Mouse (Mus musculus): Measurements from ENCODE around the gene Kifc5b. TPM values are rescaled to one million over a fixed set of nuclear protein-coding genes. Genes with fewer than 3 reads are reported as not detected.
A peak's percentile ranks its signal among the peaks of the same experiment; 100 is the strongest.
"Not testable (repeated sequence)": the region's sequence is repeated elsewhere in the genome, so short reads cannot be mapped to it uniquely, and the experiment has no call there.

Gene Kifc5b
- polyA plus RNA-seq, 1 experiment from 2014 or later, result 4.7 TPM

- Histone ChIP-seq H3K4me3 (no peak overlapping the region), H3K36me3 (peaks cover 70% of the 10 kb centered on the region), H3K27me3 (no peaks in the 10 kb centered on the region), H3K4me2 (no peak overlapping the region), H3K9me3 (no peaks in the 10 kb centered on the region), H3K4me1 (peaks cover 20% of the 10 kb centered on the region), H3K27ac (no peak overlapping the region), H3K9ac (no peak overlapping the region)
- WGBS, result 88% methylated on average over 11 of the region's 11 CpGs
- no peak for ATAC-seq (ENCODE audit: insufficient number of reproducible peaks, low FRiP score, low TSS enrichment, low read depth)
Measured at GRCm38 (mm10) chr17:26966993-26967392, 50.1 kb downstream of the Kifc5b start.

- no peaks in the 10 kb centered on the region for H3K9me3 ChIP-seq
- 93% methylated on average over 6 of the region's 6 CpGs for WGBS
- no peak for ATAC-seq (ENCODE audit: insufficient number of reproducible peaks, low FRiP score, low TSS enrichment, low read depth)
Measured at GRCm38 (mm10) chr17:26967477-26967876, 50.6 kb downstream of the Kifc5b start.

GRCm38 (mm10) chr17:26968200-26968611, 51.3 kb downstream of the Kifc5b start:
- H3K4me1 ChIP-seq, result peaks cover 25% of the 10 kb centered on the region
- ATAC-seq (ENCODE audit: insufficient number of reproducible peaks, low FRiP score, low TSS enrichment, low read depth), result no peak
- peaks cover 58% of the 10 kb centered on the region for H3K36me3 ChIP-seq
- no peak overlapping the region for H3K4me2 ChIP-seq
- H3K27ac ChIP-seq, result peak overlapping the region; percentile 11; the same call in 1 of the 2 replicates
- no peak overlapping the region for H3K4me3 ChIP-seq
- no peak overlapping the region for H3K9ac ChIP-seq
- 85% methylated on average over 6 of the region's 6 CpGs for WGBS
- no peaks in the 10 kb centered on the region for H3K27me3 ChIP-seq
- no peaks in the 10 kb centered on the region for H3K9me3 ChIP-seq

More at GRCm38 (mm10) chr17:26967477-26967876, 50.6 kb downstream of the Kifc5b start:
- Histone ChIP-seq H3K27me3 (no peaks in the 10 kb centered on the region), H3K9ac (no peak overlapping the region), H3K4me2 (no peak overlapping the region), H3K27ac (no peak overlapping the region), H3K4me1 (peaks cover 25% of the 10 kb centered on the region), H3K4me3 (no peak overlapping the region), H3K36me3 (peaks cover 65% of the 10 kb centered on the region)

- no peak for ATAC-seq (ENCODE audit: insufficient number of reproducible peaks, low FRiP score, low TSS enrichment, low read depth)
- Histone ChIP-seq H3K27me3 (no peaks in the 10 kb centered on the region), H3K27ac (no peak overlapping the region), H3K9me3 (no peaks in the 10 kb centered on the region), H3K4me1 (peaks cover 34% of the 10 kb centered on the region), H3K36me3 (peaks cover 50% of the 10 kb centered on the region), H3K4me2 (no peak overlapping the region), H3K9ac (no peak overlapping the region), H3K4me3 (no peak overlapping the region)
- 82% methylated on average over 6 of the region's 6 CpGs for whole genome bisulfite sequencing
Measured at GRCm38 (mm10) chr17:26969257-26969656, 52.4 kb downstream of the Kifc5b start.

DNA sequence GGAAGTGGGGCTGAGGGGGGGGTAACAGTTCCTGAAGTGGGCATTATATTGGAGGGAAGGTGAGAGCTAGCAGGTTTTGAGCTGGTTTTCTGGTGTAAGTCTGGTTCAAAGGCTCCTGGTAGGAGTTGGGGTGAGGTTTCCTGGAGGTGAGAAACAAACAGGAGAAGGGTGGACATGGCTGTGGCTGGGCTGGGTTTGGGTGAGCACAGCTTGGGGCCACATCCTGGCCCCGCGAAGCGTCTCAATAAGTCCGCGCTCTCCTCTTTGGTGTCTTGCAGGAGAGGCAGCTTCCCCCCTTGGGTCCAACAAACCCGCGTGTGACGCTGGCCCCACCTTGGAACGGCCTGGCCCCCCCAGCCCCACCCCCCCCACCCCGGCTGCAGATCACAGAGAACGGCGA, 53.3 kb downstream of the Kifc5b start:
- Histone ChIP-seq H3K4me3 (no peak overlapping the region), H3K4me2 (no peak overlapping the region), H3K4me1 (peaks cover 40% of the 10 kb centered on the region), H3K27ac (no peak overlapping the region), H3K9ac (no peak overlapping the region), H3K9me3 (no peaks in the 10 kb centered on the region), H3K36me3 (peaks cover 50% of the 10 kb centered on the region), H3K27me3 (no peaks in the 10 kb centered on the region)
- 67% methylated on average over 5 of the region's 12 CpGs for WGBS
- ATAC-seq (ENCODE audit: insufficient number of reproducible peaks, low FRiP score, low TSS enrichment, low read depth), result no peak

- WGBS, result 61% methylated on average over 8 of the region's 8 CpGs
- peaks cover 48% of the 10 kb centered on the region for H3K36me3 ChIP-seq
- H3K4me1 ChIP-seq, result peaks cover 44% of the 10 kb centered on the region
- H3K4me3 ChIP-seq, result peak overlapping the region; percentile 95; the same call in 1 of the 2 replicates
- H3K27ac ChIP-seq, result no peak overlapping the region
- no peaks in the 10 kb centered on the region for H3K27me3 ChIP-seq
- peak overlapping the region; percentile 20; the same call in 1 of the 2 replicates for H3K9ac ChIP-seq
- H3K4me2 ChIP-seq, result peak overlapping the region; percentile 77
- H3K9me3 ChIP-seq, result no peaks in the 10 kb centered on the region
- ATAC-seq (ENCODE audit: insufficient number of reproducible peaks, low FRiP score, low TSS enrichment, low read depth), result no peak
Measured at GRCm38 (mm10) chr17:26971247-26971905, 54.5 kb downstream of the Kifc5b start.

DNA sequence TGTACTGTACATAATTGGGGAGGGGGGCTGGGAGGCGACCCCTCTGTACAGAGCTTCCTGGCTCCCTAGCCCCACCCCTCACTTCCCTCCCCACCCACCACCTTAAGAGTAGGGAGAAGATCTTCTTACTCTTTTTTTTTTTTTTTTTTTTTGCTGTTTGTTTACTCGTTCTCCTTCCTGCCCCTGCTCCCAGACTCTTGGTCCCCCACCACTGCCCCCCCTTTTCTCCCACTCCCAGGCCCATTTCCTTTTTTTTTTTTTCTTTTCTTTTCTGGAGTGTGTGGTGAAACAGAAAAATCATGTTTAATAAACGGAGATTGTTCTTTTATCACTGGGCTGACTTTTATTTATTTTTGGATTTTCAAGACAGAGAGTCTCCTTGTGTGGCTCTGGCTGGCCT, 55.2 kb downstream of the Kifc5b start:
- no peak for ATAC-seq (ENCODE audit: insufficient number of reproducible peaks, low FRiP score, low TSS enrichment, low read depth)
- Histone ChIP-seq H3K27me3 (no peaks in the 10 kb centered on the region), H3K9me3 (no peaks in the 10 kb centered on the region), H3K36me3 (peaks cover 45% of the 10 kb centered on the region), H3K4me3 (peak overlapping the region; percentile 95), H3K9ac (peak overlapping the region; percentile 80), H3K4me2 (peak overlapping the region; percentile 77), H3K27ac (peak overlapping the region; percentile 90; the same call in 1 of the 2 replicates), H3K4me1 (peaks cover 44% of the 10 kb centered on the region)
- WGBS, result 9% methylated on average over 3 of the region's 3 CpGs

GRCm38 (mm10) chr17:26972703-26973574, 56.0 kb downstream of the Kifc5b start, which contains the start of gene Zbtb9:
Gene Zbtb9, plus strand, starts transcription at chr17:26973167.
- under 1% methylated on average over 75 of the region's 75 CpGs for WGBS
- peak within 1 kb of the TSS; percentile 80 for H3K9ac ChIP-seq
- peaks cover 44% of the 10 kb centered on the region for H3K36me3 ChIP-seq
- no peaks in the 10 kb centered on the region for H3K27me3 ChIP-seq
- ATAC-seq (ENCODE audit: insufficient number of reproducible peaks, low FRiP score, low TSS enrichment, low read depth), result peak; percentile 98
- no peaks in the 10 kb centered on the region for H3K9me3 ChIP-seq
- H3K4me3 ChIP-seq, result peak within 1 kb of the TSS; percentile 95
- H3K27ac ChIP-seq, result peak within 1 kb of the TSS; percentile 90
- peaks cover 44% of the 10 kb centered on the region for H3K4me1 ChIP-seq
- peak within 1 kb of the TSS; percentile 82 for H3K4me2 ChIP-seq

DNA sequence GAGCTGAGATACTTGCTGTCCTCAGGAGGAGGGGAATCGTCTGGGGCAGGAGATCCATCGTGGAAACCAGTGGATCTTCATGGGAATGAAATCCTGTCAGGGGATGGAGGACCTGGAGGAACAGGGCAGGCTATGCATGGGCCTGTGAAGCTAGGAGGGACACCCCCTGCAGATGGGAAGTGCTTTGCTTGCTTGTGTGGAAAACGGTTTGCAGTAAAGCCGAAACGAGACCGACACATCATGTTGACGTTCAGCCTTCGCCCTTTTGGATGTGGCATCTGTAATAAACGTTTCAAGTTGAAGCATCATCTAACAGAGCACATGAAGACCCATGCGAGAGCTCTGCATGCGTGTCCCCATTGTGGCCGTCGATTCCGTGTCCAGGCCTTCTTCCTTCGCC, 57.7 kb downstream of the Kifc5b start:
- no peaks in the 10 kb centered on the region for H3K27me3 ChIP-seq
- 0 out of 2 replicates have a peak overlapping the region, but pooled peaks have one; percentile 14 for H3K9ac ChIP-seq
- peak overlapping the region; percentile 82; the same call in 1 of the 2 replicates for H3K4me2 ChIP-seq
- H3K27ac ChIP-seq, result no peak overlapping the region
- ATAC-seq (ENCODE audit: insufficient number of reproducible peaks, low FRiP score, low TSS enrichment, low read depth), result no peak
- H3K4me1 ChIP-seq, result peaks cover 44% of the 10 kb centered on the region
- H3K4me3 ChIP-seq, result no peak overlapping the region
- 95% methylated on average over 15 of the region's 15 CpGs for WGBS
- H3K9me3 ChIP-seq, result no peaks in the 10 kb centered on the region
- peaks cover 45% of the 10 kb centered on the region for H3K36me3 ChIP-seq

GRCm38 (mm10) chr17:26975415-26975814, 58.5 kb downstream of the Kifc5b start:
- Histone ChIP-seq H3K9me3 (no peaks in the 10 kb centered on the region), H3K9ac (no peak overlapping the region), H3K4me2 (no peak overlapping the region), H3K27ac (no peak overlapping the region), H3K27me3 (no peaks in the 10 kb centered on the region), H3K4me3 (no peak overlapping the region), H3K36me3 (peaks cover 48% of the 10 kb centered on the region), H3K4me1 (peaks cover 39% of the 10 kb centered on the region)
- no peak for ATAC-seq (ENCODE audit: insufficient number of reproducible peaks, low FRiP score, low TSS enrichment, low read depth)

GRCm38 (mm10) chr17:26977354-26977753, 60.5 kb downstream of the Kifc5b start:
- not testable (repeated sequence) for H3K9ac ChIP-seq; H3K27me3 ChIP-seq; H3K9me3 ChIP-seq; H3K4me3 ChIP-seq; H3K4me2 ChIP-seq; ATAC-seq (ENCODE audit: insufficient number of reproducible peaks, low FRiP score, low TSS enrichment, low read depth); H3K27ac ChIP-seq
- WGBS, result 92% methylated on average over 6 of the region's 6 CpGs
- Histone ChIP-seq H3K36me3 (peaks cover 48% of the 10 kb centered on the region), H3K4me1 (peaks cover 20% of the 10 kb centered on the region)

- WGBS, result 74% methylated on average over 2 of the region's 2 CpGs
- ATAC-seq (ENCODE audit: insufficient number of reproducible peaks, low FRiP score, low TSS enrichment, low read depth), result no peak
- Histone ChIP-seq H3K27me3 (no peaks in the 10 kb centered on the region), H3K9ac (no peak overlapping the region), H3K4me1 (peaks cover 8% of the 10 kb centered on the region), H3K27ac (no peak overlapping the region), H3K9me3 (no peaks in the 10 kb centered on the region), H3K4me3 (no peak overlapping the region), H3K36me3 (peaks cover 45% of the 10 kb centered on the region), H3K4me2 (no peak overlapping the region)
Measured at GRCm38 (mm10) chr17:26979426-26979825, 62.5 kb downstream of the Kifc5b start.

All from limb, embryonic 15.5 days (tissue).